Mouse (Mus musculus) CD4-positive helper T cell, adult 2 months (primary cell): Measurements from ENCODE around the gene Fndc5.

Experiments used
- DNase-seq: peaks from one replicate; pipeline ENCODE4 v3.0.0-alpha.2; 2012; ENCODE audit warnings: low read depth, missing footprints, low spot score

The Fndc5 gene

GRCm38 (mm10) chr4:129146392-129146791 lies 9.6 kb downstream of the Fndc5 start:
- peak; percentile 50 for DNase-seq

GRCm38 (mm10) chr4:129147552-129148103 lies 10.8 kb downstream of the Fndc5 start:
- no peak for DNase-seq

GRCm38 (mm10) chr4:129149321-129149720 lies 12.5 kb downstream of the Fndc5 start:
- DNase-seq = no peak

- DNase-seq = no peak
Measured at GRCm38 (mm10) chr4:129151276-129151811, 14.5 kb downstream of the Fndc5 start.

- DNase-seq = no peak
Measured at GRCm38 (mm10) chr4:129157541-129157940, 20.7 kb downstream of the Fndc5 start.

- no peak for DNase-seq
Measured at GRCm38 (mm10) chr4:129158549-129158948, 21.8 kb downstream of the Fndc5 start.

GRCm38 (mm10) chr4:129161076-129161475 lies 24.3 kb downstream of the Fndc5 start:
- no peak for DNase-seq

GRCm38 (mm10) chr4:129161581-129162255 lies 24.9 kb downstream of the Fndc5 start:
- no peak for DNase-seq

GRCm38 (mm10) chr4:129172529-129172928 lies 35.7 kb downstream of the Fndc5 start:
- no peak for DNase-seq

- peak; percentile 15 for DNase-seq
Measured at GRCm38 (mm10) chr4:129179560-129179959, 42.8 kb downstream of the Fndc5 start.

- no peak for DNase-seq
Measured at GRCm38 (mm10) chr4:129188041-129188659, 51.4 kb downstream of the Fndc5 start.

GRCm38 (mm10) chr4:129188803-129189541 lies 52.2 kb downstream of the Fndc5 start:
- peak; percentile 74 for DNase-seq

GRCm38 (mm10) chr4:129189542-129190519 lies 53.0 kb downstream of the Fndc5 start, which contains the start of the genes S100pbp and Yars:
Gene S100pbp, minus strand, starts transcription at chr4:129189727.
Gene Yars, plus strand, starts transcription at chr4:129189760.
- DNase-seq = peak; percentile 99

- no peak for DNase-seq
Measured at GRCm38 (mm10) chr4:129190538-129190937, 53.7 kb downstream of the Fndc5 start.

GRCm38 (mm10) chr4:129191691-129192090 lies 54.9 kb downstream of the Fndc5 start:
- DNase-seq = no peak
